Mouse (Mus musculus): ENCODE results near the gene Chat.

DNA sequence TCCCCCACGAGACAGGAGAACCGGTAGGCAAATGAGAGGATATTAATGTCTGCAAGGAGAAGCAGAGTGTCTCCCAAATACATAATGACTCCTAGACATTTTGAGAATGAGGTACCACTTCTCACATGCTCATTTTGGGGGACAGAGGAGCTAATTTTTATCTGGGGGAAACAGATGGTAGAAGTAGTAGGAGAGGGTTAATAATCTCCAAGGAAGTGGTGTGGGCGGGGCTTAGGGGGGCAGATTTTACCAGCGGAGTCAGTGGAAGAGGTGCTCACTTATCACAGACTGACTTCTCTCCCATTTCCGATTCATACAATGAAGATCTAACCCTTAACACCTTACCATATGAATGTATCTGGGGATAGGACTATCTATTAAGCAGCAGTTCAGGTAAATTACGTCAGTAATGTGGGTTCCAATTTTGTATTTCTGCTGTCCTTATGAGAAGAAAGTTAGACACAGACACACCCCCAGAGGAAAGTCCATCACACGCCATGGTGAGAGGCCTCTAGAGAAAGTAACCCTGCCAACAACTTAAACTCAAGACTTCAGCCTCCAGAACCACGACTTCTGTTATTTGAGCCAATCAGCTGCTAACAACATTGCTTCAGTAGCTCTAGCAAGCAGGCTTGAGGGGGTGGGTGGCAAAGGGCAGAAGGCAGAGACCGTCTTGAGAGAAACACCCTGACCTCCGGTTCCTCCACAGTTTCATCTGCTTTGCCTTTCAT lies 42.5 kb upstream of the Chat start:
- TF ChIP-seq CTCF (conservative IDR thresholded peaks at IDR 0.05; ENCODE audit: low read length), result no peak
- no peak for TF ChIP-seq NANOG (IDR thresholded peaks at IDR 0.05; ENCODE audit: borderline replicate concordance, low read length)

Measured in E14TG2a.4 (cell line).